Mouse (Mus musculus): ENCODE results near the gene Tns1.

GRCm38 (mm10) chr1:73996209-73996608, 128.0 kb downstream of the Tns1 start:
- no peak for TF ChIP-seq POLR2A (IDR thresholded peaks at IDR 0.05; ENCODE audit: low read depth, low read length)
- peak; percentile 74 for TF ChIP-seq CTCF (conservative IDR thresholded peaks at IDR 0.05; ENCODE audit: insufficient read depth, insufficient read length, low read depth, low read length)
